Mouse (Mus musculus) liver, embryonic 11.5 days (tissue): ENCODE measurements around the gene Hnrnpu. TPM values are rescaled to one million over a fixed set of nuclear protein-coding genes. Genes with fewer than 3 reads are reported as not detected.

Experiments
- ATAC-seq: fragments of 200-750 bp; cut with Nextera tagmentation; replicated peaks from 2 replicates; pipeline ENCODE4 v1.8.0; 2017; ENCODE audit warnings: moderate number of reproducible peaks, mild to moderate bottlenecking, moderate TSS enrichment, moderate library complexity; ENCODE audit not compliant: low FRiP score
- DNase-seq: peaks from one replicate; pipeline ENCODE4 v3.0.0-alpha.2; 2017; ENCODE audit warnings: low spot score
- H3K27ac ChIP-seq: fragments of 300-500 bp; sonication (generic); 2 replicates; pipeline ENCODE4 v1.5.1; 2014; ENCODE audit warnings: mild to moderate bottlenecking, low read depth, low read length, control low read depth
- H3K27me3 ChIP-seq: fragments of 300-500 bp; sonication (generic); replicated peaks from 2 replicates; pipeline ENCODE4 v1.6.1; 2014; ENCODE audit warnings: low read length, mixed read lengths; ENCODE audit not compliant: control insufficient read depth, insufficient read depth
- H3K36me3 ChIP-seq: fragments of 300-500 bp; sonication (generic); 2 replicates; pipeline ENCODE4 v1.6.1; 2014; ENCODE audit warnings: mild to moderate bottlenecking, low read length, moderate library complexity, mixed read lengths; ENCODE audit not compliant: control insufficient read depth, insufficient read depth
- H3K4me1 ChIP-seq: fragments of 300-500 bp; sonication (generic); replicated peaks from 2 replicates; pipeline ENCODE4 v1.6.1; 2014; ENCODE audit warnings: low read length, mixed read lengths; ENCODE audit not compliant: control insufficient read depth, insufficient read depth
- H3K4me2 ChIP-seq: fragments of 300-500 bp; sonication (generic); 2 replicates; pipeline ENCODE4 v1.6.1; 2014; ENCODE audit warnings: mild to moderate bottlenecking, control low read depth, moderate library complexity
- H3K4me3 ChIP-seq: fragments of 300-500 bp; sonication (generic); 2 replicates; pipeline ENCODE4 v1.5.1; 2014; ENCODE audit warnings: low read depth, low read length, control low read depth
- H3K9ac ChIP-seq: fragments of 300-500 bp; sonication (generic); 2 replicates; pipeline ENCODE4 v1.6.1; 2014; ENCODE audit warnings: low read depth, low read length, control low read depth
- H3K9me3 ChIP-seq: fragments of 300-500 bp; sonication (generic); 2 replicates; pipeline ENCODE4 v1.6.1; 2016; ENCODE audit warnings: low read length, inconsistent platforms, mixed read lengths; ENCODE audit not compliant: control insufficient read depth
- WGBS: fragments of 180-500 bp; shearing (Covaris S2); extraction: QIAGEN DNeasy Blood & Tissue Kit; methylation state at CpG from one replicate; pipeline ENCODE4 v1.1.7; 2014; 5-methylcytosine and 5-hydroxymethylcytosine counted together
- polyA plus RNA-seq: library from polyadenylated mRNA; unstranded; fragments of >200 nt; fragmentation: Nextera tagmentation; extraction: Ambion mirVana; gene quantifications from 2 replicates; pipeline ENCODE4 v1.2.1, GENCODE M21; 2014

The Hnrnpu gene
- polyA plus RNA-seq, 1 experiment from 2014 or later: 571 TPM

DNA sequence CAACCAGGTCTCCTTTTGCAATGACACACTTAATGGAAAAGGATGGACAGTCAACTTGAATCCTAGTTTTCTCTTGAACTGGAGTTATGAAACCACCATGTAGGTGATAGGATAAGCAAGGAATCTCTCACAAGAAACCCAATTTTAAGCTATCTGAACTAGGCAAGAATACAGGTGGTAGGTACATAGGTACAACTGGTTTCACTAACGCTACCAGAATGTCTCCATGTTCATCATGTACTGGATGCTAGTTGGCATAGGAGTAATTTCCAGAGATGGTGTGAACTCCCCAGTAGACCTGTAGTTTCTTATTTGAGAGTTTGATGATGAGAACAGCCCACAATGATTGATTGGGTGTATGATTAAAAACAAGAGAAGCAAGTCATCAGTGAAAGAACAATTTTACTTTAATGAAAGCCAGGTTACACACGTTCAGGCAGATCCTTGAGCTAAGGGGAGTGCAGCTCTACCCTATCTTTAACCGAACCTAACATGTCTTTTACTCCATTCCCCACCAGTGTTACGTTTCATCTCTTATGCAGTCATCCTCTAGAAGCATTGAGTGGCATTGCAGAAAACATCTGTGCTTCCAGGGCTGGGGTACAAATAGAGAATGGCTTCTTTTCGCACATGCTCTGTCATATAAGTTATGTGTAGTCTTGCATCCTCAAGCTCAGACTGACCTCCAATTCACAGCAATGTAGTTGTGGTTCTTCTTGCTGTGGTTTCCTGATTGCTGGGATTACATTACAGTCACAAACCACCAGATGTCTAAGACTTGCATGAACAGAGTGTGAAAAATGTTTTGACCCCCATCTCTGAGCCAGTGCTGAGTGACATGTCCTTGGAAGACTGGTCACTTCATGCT is 16.6 kb downstream of the Hnrnpu start:
- ATAC-seq (no peak), DNase-seq (no peak)
- H3K4me1 ChIP-seq: peaks cover 17% of the 10 kb centered on the region
- peak overlapping the region; percentile 94 for H3K27ac ChIP-seq
- peak overlapping the region; percentile 70 for H3K4me2 ChIP-seq
- H3K36me3 ChIP-seq: peaks cover 21% of the 10 kb centered on the region
- 39% methylated on average over 5 of the region's 5 CpGs for WGBS
- H3K9me3 ChIP-seq: no peaks in the 10 kb centered on the region
- no peaks in the 10 kb centered on the region for H3K27me3 ChIP-seq
- peak overlapping the region; percentile 79 for H3K9ac ChIP-seq
- peak overlapping the region; percentile 72 for H3K4me3 ChIP-seq

DNA sequence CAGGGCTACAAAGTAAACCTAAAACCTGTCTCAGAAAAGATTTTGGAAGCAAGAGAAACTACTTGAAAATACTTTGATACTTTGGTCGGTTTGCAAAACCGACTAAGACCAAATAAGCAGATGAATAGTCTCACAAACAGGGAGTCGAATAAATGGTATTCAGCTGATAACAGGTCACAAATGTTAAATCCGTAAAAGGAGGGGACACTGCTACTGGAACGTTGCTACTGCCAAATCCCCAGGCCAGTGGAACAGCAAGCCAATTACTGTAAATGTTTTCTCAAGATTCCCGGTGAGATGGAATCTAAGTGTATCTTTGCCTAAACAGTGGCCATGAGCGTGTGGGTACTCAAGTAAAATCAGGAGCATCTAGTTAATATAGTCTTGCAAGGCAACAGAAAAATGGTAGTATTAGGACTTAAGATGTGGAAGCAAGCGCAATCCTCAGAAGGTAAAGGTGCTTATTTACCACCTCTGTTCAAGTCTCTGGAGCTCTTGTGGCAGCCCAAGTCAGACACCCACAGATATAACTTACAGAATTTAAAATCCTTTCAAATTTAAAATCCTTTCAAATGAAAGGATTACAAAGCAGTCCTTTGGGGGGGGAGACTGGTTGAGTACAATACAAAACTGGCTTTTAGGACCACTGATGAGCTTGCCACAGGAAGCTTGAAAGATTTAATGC is 17.4 kb downstream of the Hnrnpu start:
- no peaks in the 10 kb centered on the region for H3K9me3 ChIP-seq
- H3K4me2 ChIP-seq: peak overlapping the region; percentile 70
- DNase-seq (no peak), ATAC-seq (no peak)
- H3K4me3 ChIP-seq: peak overlapping the region; percentile 72
- peak overlapping the region; percentile 79 for H3K9ac ChIP-seq
- no peaks in the 10 kb centered on the region for H3K27me3 ChIP-seq
- H3K36me3 ChIP-seq: peaks cover 21% of the 10 kb centered on the region
- peaks cover 17% of the 10 kb centered on the region for H3K4me1 ChIP-seq
- WGBS: 28% methylated on average over 8 of the region's 8 CpGs
- H3K27ac ChIP-seq: peak overlapping the region; percentile 94

DNA sequence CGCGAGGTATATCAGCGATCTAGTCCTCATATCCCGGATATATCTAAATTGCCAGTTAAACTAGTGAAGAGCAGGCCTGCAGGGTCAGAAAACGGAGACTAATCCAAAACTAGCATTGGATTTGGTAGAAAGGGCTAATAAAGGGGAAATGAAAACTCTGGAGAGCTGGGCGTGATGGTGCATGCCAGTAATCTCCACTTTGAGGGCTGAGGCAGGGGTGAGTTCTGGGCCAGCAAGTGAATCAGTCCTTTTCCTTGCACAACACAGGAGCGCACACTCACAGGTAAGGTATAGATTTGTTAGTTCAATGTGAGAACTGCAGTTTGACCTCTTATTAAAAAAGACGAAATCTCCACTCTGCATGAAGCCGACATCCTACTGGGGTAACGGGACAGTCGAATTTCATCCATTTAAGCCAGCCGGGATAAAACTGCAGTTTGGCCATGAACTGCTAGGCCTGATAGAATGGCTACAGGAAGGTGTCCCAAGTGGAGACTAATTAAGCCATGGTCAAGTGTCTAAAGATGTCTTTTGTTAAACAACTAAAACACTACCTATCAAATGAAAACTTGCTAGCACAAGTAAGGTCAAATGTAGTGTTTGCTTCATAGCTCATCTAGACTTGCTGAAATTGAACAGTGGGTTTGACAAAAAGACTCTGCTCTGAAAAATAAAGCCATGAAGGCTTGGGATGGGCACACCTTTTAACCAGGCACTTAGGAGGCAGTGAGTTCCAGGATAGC is 18.1 kb downstream of the Hnrnpu start:
- DNase-seq (no peak), ATAC-seq (peak; percentile 32)
- Histone ChIP-seq H3K4me3 (peak overlapping the region; percentile 72), H3K36me3 (peaks cover 21% of the 10 kb centered on the region), H3K27me3 (no peaks in the 10 kb centered on the region), H3K4me1 (peaks cover 17% of the 10 kb centered on the region), H3K27ac (peak overlapping the region; percentile 94), H3K9me3 (no peaks in the 10 kb centered on the region), H3K4me2 (peak overlapping the region; percentile 70), H3K9ac (peak overlapping the region; percentile 79)
- WGBS: 3% methylated on average over 12 of the region's 12 CpGs

DNA sequence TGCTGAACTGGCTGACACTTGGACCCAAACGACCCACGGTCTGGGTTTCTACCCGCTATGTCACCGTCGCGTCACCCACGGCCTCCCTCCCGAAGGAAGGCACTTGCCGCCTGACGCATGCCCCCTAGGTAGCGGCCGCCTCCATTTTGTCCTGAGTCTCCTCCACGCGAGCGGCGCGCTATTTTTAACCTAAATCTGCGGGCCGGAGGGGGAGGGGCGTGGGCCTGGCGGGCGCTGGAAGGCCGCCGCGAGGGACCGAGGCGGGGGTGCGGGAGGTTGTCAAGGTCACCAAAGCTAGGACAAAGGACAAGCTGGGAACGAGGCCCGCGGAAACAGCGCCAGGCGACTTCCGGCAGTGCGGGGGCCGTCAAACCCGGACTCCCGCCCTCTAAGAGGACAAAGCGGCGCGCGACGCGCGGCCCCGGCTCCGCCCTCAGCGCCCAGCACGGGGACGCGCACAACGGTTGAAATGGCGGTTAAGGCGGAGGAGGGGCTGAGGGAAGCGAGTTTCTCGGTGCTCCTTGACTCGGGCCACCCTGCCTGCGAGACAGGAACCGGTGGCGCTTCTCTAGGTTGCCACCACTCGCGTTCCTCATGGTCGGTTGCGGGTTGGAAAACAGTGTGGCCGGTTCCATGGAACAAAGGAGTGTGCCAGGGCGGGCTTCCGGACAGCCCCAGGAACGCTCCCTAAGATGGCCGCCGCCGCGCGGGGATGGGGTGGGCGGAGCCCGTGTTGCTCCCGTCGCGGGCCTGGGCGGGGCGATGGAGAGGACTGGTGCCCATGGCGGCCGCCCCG is 19.0 kb downstream of the Hnrnpu start, which contains the start of gene Cox20:
Cox20 (plus strand) TSS at position 742 of the 796 bp plus-strand sequence.
- no peaks in the 10 kb centered on the region for H3K9me3 ChIP-seq
- ATAC-seq (peak; percentile 89), DNase-seq (peak; percentile 98)
- peak within 1 kb of the TSS; percentile 70 for H3K4me2 ChIP-seq
- H3K4me1 ChIP-seq: peaks cover 17% of the 10 kb centered on the region
- peaks cover 18% of the 10 kb centered on the region for H3K36me3 ChIP-seq
- peak within 1 kb of the TSS; percentile 72 for H3K4me3 ChIP-seq
- H3K9ac ChIP-seq: peak within 1 kb of the TSS; percentile 79
- H3K27me3 ChIP-seq: no peaks in the 10 kb centered on the region
- under 1% methylated on average over 82 of the region's 83 CpGs for WGBS
- peak within 1 kb of the TSS; percentile 94 for H3K27ac ChIP-seq

DNA sequence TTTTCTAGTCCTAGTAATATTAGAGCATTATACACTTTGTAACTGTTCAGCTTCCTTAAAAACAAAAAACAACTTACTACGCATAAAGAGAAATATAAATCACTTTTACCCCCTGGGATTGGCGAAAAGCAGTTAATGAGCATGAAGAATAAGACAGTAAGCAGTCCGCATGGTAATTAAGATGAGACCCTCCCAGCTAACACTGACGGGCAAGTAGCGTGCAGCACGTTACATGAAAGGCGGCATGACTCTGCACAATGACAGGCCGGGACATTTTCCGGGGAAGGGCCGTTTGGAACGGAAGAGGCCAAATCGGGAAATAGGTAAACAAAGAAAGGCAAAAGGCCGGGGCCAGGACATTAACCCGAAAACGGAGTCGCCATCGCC is 19.6 kb downstream of the Hnrnpu start:
- ATAC-seq (peak; percentile 65), DNase-seq (no peak)
- H3K4me1 ChIP-seq: peaks cover 17% of the 10 kb centered on the region
- H3K27ac ChIP-seq: peak overlapping the region; percentile 94
- peak overlapping the region; percentile 72 for H3K4me3 ChIP-seq
- H3K27me3 ChIP-seq: no peaks in the 10 kb centered on the region
- peaks cover 13% of the 10 kb centered on the region for H3K36me3 ChIP-seq
- peak overlapping the region; percentile 79 for H3K9ac ChIP-seq
- under 1% methylated on average over 17 of the region's 17 CpGs for WGBS
- peak overlapping the region; percentile 70 for H3K4me2 ChIP-seq
- no peaks in the 10 kb centered on the region for H3K9me3 ChIP-seq

DNA sequence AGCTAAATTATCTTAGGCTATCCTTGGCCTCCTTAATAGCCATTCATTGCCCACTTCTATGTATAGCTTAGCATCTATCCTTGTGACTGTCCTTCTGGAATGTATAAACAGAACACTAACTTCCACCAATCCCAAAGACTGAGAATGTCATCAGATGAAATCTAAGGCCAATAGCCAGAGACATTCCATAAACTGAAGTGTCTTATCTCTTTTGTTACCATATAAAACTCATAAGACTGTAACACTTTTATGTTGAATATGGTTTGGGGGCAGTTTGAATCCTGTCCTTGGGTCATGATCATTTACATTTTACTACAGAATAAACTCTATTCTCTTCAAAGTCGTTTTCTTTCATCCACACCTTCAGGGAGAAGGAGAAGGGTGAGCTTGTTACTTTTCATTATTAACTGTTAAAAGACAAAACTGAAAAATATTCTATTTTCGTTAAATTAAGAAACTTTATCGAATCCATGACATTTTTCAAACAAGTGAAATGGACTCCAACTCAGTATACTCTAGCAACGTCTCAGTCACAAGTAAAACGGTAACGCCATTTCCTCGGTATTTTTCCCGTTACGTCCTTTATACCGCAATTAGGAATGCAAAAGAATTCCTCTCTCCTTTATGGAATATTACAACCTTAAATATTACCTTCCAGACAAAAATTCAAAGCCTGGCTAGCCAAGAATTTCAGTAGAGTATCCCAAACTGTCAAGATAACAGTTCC is 20.2 kb downstream of the Hnrnpu start:
- peak overlapping the region; percentile 79 for H3K9ac ChIP-seq
- H3K4me1 ChIP-seq: peaks cover 17% of the 10 kb centered on the region
- H3K4me2 ChIP-seq: peak overlapping the region; percentile 70
- WGBS: 36% methylated on average over 10 of the region's 10 CpGs
- H3K27me3 ChIP-seq: no peaks in the 10 kb centered on the region
- DNase-seq: no peak
- H3K4me3 ChIP-seq: peak overlapping the region; percentile 72
- no peaks in the 10 kb centered on the region for H3K9me3 ChIP-seq
- H3K27ac ChIP-seq: peak overlapping the region; percentile 94
- no peak for ATAC-seq
- H3K36me3 ChIP-seq: peaks cover 8% of the 10 kb centered on the region

DNA sequence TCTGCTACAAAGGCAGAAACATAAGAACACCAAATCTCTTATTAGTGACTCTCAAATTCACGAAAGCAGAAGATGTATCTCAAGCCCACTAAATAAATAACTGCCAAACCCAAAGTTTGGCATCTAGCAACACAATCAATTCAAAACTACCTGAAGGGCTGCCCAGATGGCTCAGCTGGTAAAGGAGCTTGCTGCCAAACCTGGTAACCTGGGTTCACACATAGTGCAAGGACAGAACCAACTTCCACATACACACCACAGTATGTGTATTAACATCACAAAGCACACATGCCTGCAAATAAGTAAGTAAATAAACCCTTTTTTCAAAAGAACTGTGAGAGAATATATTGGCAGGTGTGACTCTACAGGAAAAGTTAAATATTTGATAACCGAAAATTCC is 23.4 kb downstream of the Hnrnpu start:
- 91% methylated on average over 2 of the region's 2 CpGs for WGBS
- Histone ChIP-seq H3K9ac (no peak overlapping the region), H3K27ac (no peak overlapping the region), H3K4me2 (no peak overlapping the region), H3K9me3 (no peaks in the 10 kb centered on the region), H3K36me3 (no peaks in the 10 kb centered on the region), H3K4me3 (no peak overlapping the region), H3K27me3 (no peaks in the 10 kb centered on the region), H3K4me1 (0 out of 2 replicates have a peak, but pooled peaks cover 2% of the 10 kb centered on the region)
- ATAC-seq: no peak
- DNase-seq: no peak
